Mouse (Mus musculus) stomach, postnatal 0 days (tissue): ENCODE results near the gene Llgl1. TPM values are rescaled to one million over a fixed set of nuclear protein-coding genes. Genes with fewer than 3 reads are reported as not detected.
A peak's percentile ranks its signal among the peaks of the same experiment; 100 is the strongest.

Experiments used
- ATAC-seq: fragments of 200-750 bp; cut with Nextera tagmentation; 2 replicates; pipeline ENCODE4 v1.8.0; 2017; ENCODE audit not compliant: low FRiP score, low TSS enrichment
- DNase-seq: peaks from one replicate; pipeline ENCODE4 v3.0.0-alpha.2; 2016; ENCODE audit warnings: low spot score
- H3K27ac ChIP-seq: fragments of 300-500 bp; sonication (generic); replicated peaks from 2 replicates; pipeline ENCODE4 v1.5.1; 2014; ENCODE audit warnings: mild to moderate bottlenecking, control low read depth
- H3K27me3 ChIP-seq: fragments of 300-500 bp; sonication (generic); 2 replicates; pipeline ENCODE4 v1.6.1; 2014; ENCODE audit warnings: low read length; ENCODE audit not compliant: control insufficient read depth, insufficient read depth
- H3K36me3 ChIP-seq: fragments of 300-500 bp; sonication (generic); 2 replicates; pipeline ENCODE4 v1.6.1; 2014; ENCODE audit warnings: low read length, mixed read lengths; ENCODE audit not compliant: control insufficient read depth, insufficient read depth
- H3K4me1 ChIP-seq: fragments of 300-500 bp; sonication (generic); replicated peaks from 2 replicates; pipeline ENCODE4 v1.6.1; 2014; ENCODE audit warnings: antibody characterized with exemption; ENCODE audit not compliant: control insufficient read depth, insufficient read depth
- H3K4me2 ChIP-seq: fragments of 300-500 bp; sonication (generic); replicated peaks from 2 replicates; pipeline ENCODE4 v1.6.1; 2014; ENCODE audit warnings: low read depth, mild to moderate bottlenecking, control low read depth, moderate library complexity
- H3K4me3 ChIP-seq: fragments of 300-500 bp; sonication (generic); 2 replicates; pipeline ENCODE4 v1.5.1; 2014; ENCODE audit warnings: low read depth, low read length, control low read depth
- H3K9ac ChIP-seq: fragments of 300-500 bp; sonication (generic); 2 replicates; pipeline ENCODE4 v1.6.1; 2014; ENCODE audit warnings: mild to moderate bottlenecking, low read length, control low read depth, mixed read lengths
- H3K9me3 ChIP-seq: fragments of 300-500 bp; sonication (generic); 2 replicates; pipeline ENCODE4 v1.6.1; 2016; ENCODE audit warnings: low read length; ENCODE audit not compliant: control insufficient read depth
- CTCF ChIP-seq: IDR thresholded peaks from 2 replicates; pipeline ENCODE4 v1.5.1; 2016; ENCODE audit warnings: antibody characterized with exemption, low read depth, mild to moderate bottlenecking, moderate library complexity
- EP300 ChIP-seq: optimal IDR thresholded peaks from 2 replicates; pipeline ENCODE3; 2016; ENCODE audit warnings: antibody characterized with exemption
- WGBS: fragments of 180-500 bp; shearing (Covaris S2); extraction: QIAGEN DNeasy Blood & Tissue Kit; methylation state at CpG from one replicate; pipeline ENCODE4 v1.1.7; 2014; 5-methylcytosine and 5-hydroxymethylcytosine counted together
- polyA plus RNA-seq: library from polyadenylated mRNA; unstranded; fragments of >200 nt; fragmentation: Nextera tagmentation; extraction: Ambion mirVana; gene quantifications from 2 replicates; pipeline ENCODE4 v1.2.1, GENCODE M21; 2015

Llgl1 gene
- polyA plus RNA-seq, 1 experiment from 2014 or later: 13.6 TPM

- DNase-seq (peak; percentile 13), ATAC-seq (no peak)
- H3K9me3 ChIP-seq: no peaks in the 10 kb centered on the region
- no peaks in the 10 kb centered on the region for H3K27me3 ChIP-seq
- no peak overlapping the region for H3K4me2 ChIP-seq
- H3K36me3 ChIP-seq: peaks cover 44% of the 10 kb centered on the region
- H3K4me3 ChIP-seq: no peak overlapping the region
- 85% methylated on average over 14 of the region's 14 CpGs for WGBS
- H3K9ac ChIP-seq: no peak overlapping the region; the same call in 1 of the 2 replicates
- peak overlapping the region; percentile 76; the same call in 1 of the 2 replicates for H3K27ac ChIP-seq
- TF ChIP-seq CTCF: no peak
- no peak for TF ChIP-seq EP300
- 0 out of 2 replicates have a peak, but pooled peaks cover 3% of the 10 kb centered on the region for H3K4me1 ChIP-seq
Measured at GRCm38 (mm10) chr11:60706696-60707480, 7.4 kb downstream of the Llgl1 start.

- WGBS: 44% methylated on average over 3 of the region's 3 CpGs
- H3K4me2 ChIP-seq: no peak overlapping the region
- ATAC-seq: peak; percentile 90
Measured at GRCm38 (mm10) chr11:60707672-60708071, 8.1 kb downstream of the Llgl1 start.

GRCm38 (mm10) chr11:60708631-60709030 lies 9.1 kb downstream of the Llgl1 start:
- H3K4me3 ChIP-seq: no peak overlapping the region
- no peak overlapping the region for H3K9ac ChIP-seq
- no peaks in the 10 kb centered on the region for H3K9me3 ChIP-seq
- H3K4me1 ChIP-seq: 0 out of 2 replicates have a peak, but pooled peaks cover 3% of the 10 kb centered on the region
- H3K36me3 ChIP-seq: peaks cover 59% of the 10 kb centered on the region
- H3K27ac ChIP-seq: no peak overlapping the region
- no peak for ATAC-seq
- peak; percentile 12 for DNase-seq
- WGBS: 87% methylated on average over 10 of the region's 10 CpGs
- no peak overlapping the region for H3K4me2 ChIP-seq
- H3K27me3 ChIP-seq: no peaks in the 10 kb centered on the region
- TF ChIP-seq EP300: no peak
- TF ChIP-seq CTCF: no peak

More at GRCm38 (mm10) chr11:60707672-60708071, 8.1 kb downstream of the Llgl1 start:
- Histone ChIP-seq H3K36me3 (peaks cover 52% of the 10 kb centered on the region), H3K9ac (no peak overlapping the region), H3K4me1 (0 out of 2 replicates have a peak, but pooled peaks cover 3% of the 10 kb centered on the region), H3K9me3 (no peaks in the 10 kb centered on the region), H3K4me3 (no peak overlapping the region), H3K27me3 (no peaks in the 10 kb centered on the region), H3K27ac (peak overlapping the region; percentile 76)
- peak; percentile 31 for TF ChIP-seq EP300
- TF ChIP-seq CTCF: 0 out of 2 replicates have a peak, but pooled peaks have one; percentile 2
- DNase-seq: peak; percentile 93

DNA sequence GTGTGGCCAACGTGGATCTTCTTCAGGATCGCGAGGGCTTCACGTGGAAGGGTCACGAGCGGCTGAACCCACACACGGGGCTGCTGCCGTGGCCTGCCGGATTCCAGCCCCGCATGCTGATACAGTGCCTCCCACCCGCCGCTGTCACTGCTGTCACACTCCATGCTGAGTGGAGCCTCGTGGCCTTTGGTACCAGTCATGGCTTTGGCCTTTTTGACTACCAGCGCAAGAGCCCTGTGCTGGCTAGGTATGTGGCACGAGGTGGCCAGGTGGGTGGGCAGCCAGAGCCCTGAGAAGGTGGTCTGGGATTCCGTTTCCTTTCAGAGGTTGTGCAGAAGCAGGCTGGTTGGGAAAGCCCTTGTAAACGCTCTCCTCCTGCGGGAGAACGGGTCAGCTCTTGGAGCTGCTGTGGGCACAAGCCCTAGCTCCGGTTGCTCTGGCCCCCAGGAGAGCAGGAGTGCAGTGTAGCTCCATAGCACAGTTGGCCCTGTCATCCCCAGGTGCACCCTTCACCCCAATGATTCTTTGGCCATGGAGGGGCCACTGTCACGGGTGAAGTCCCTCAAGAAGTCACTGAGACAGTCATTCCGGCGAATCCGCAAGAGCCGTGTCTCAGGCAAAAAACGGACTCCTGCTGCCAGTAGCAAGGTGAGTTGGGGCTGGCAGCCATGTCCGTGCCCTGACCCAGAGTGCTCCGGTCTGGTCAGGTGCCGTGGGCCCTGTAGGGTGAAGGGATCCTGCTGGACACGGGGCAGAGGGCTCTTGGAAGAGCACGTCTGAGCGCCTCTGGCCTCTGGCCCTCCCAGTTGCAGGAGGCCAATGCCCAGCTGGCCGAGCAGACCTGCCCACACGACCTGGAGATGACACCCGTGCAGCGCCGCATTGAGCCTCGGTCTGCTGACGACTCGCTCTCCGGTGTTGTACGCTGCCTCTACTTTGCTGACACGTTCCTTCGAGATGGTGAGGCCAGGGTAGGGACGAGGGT lies 10.2 kb downstream of the Llgl1 start:
- WGBS: 90% methylated on average over 45 of the region's 45 CpGs
- DNase-seq (peak; percentile 11), ATAC-seq (no peak)
- Histone ChIP-seq H3K36me3 (peaks cover 69% of the 10 kb centered on the region), H3K4me2 (no peak overlapping the region), H3K4me3 (no peak overlapping the region), H3K9ac (no peak overlapping the region), H3K27ac (no peak overlapping the region), H3K9me3 (no peaks in the 10 kb centered on the region), H3K4me1 (0 out of 2 replicates have a peak, but pooled peaks cover 3% of the 10 kb centered on the region), H3K27me3 (no peaks in the 10 kb centered on the region)
- TF ChIP-seq EP300: no peak
- TF ChIP-seq CTCF: no peak

DNA sequence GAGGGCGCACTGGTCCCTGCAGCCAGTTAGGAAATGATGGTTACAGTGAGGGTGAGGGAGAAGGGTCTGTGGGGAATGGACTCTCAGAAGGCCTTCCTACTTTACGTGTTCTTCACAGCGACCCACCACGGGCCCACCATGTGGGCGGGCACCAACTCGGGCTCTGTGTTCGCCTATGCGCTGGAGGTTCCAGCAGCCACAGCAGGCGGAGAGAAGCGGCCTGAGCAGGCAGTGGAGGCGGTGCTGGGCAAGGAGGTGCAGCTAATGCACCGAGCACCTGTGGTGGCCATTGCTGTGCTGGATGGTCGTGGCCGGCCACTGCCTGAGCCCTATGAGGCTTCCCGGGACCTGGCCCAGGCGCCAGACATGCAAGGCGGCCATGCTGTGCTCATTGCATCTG lies 11.7 kb downstream of the Llgl1 start:
- no peak for DNase-seq
- WGBS: 93% methylated on average over 17 of the region's 17 CpGs
- Histone ChIP-seq H3K4me2 (no peak overlapping the region), H3K9ac (no peak overlapping the region), H3K4me1 (0 out of 2 replicates have a peak, but pooled peaks cover 3% of the 10 kb centered on the region), H3K27ac (no peak overlapping the region), H3K4me3 (no peak overlapping the region), H3K9me3 (no peaks in the 10 kb centered on the region), H3K27me3 (no peaks in the 10 kb centered on the region), H3K36me3 (peaks cover 81% of the 10 kb centered on the region)
- no peak for TF ChIP-seq CTCF
- no peak for TF ChIP-seq EP300
- no peak for ATAC-seq
